Mouse (Mus musculus): ENCODE measurements around the gene Socs1. TPM values are rescaled to one million over a fixed set of nuclear protein-coding genes. Genes with fewer than 3 reads are reported as not detected.

The Socs1 gene
- polyA plus RNA-seq, 1 experiment from 2014 or later = 3.2 TPM

GRCm38 (mm10) chr16:10783451-10783850, 1.9 kb downstream of the Socs1 start:
- H3K4me1 ChIP-seq (replicated peaks; ENCODE audit: control insufficient read depth, insufficient read depth, low read length) = peaks cover 22% of the 10 kb centered on the region
- H3K9ac ChIP-seq (ENCODE audit: low read depth, low read length) = no peak overlapping the region
- no peak for ATAC-seq (replicated peaks; ENCODE audit: low FRiP score)
- H3K4me2 ChIP-seq = peak overlapping the region; percentile 100
- peak overlapping the region; percentile 65 for H3K4me3 ChIP-seq (ENCODE audit: low read depth, low read length)
- H3K36me3 ChIP-seq (ENCODE audit: control insufficient read depth, insufficient read depth, low read length) = no peaks in the 10 kb centered on the region
- H3K9me3 ChIP-seq (ENCODE audit: control insufficient read depth, low read length) = no peaks in the 10 kb centered on the region
- 47% methylated on average over 8 of the region's 8 CpGs for WGBS
- H3K27me3 ChIP-seq (replicated peaks; ENCODE audit: control insufficient read depth, insufficient read depth, low read length) = peaks cover 27% of the 10 kb centered on the region
- no peak for DNase-seq (ENCODE audit: low spot score)
- H3K27ac ChIP-seq (ENCODE audit: low read depth, low read length) = no peak overlapping the region

DNA sequence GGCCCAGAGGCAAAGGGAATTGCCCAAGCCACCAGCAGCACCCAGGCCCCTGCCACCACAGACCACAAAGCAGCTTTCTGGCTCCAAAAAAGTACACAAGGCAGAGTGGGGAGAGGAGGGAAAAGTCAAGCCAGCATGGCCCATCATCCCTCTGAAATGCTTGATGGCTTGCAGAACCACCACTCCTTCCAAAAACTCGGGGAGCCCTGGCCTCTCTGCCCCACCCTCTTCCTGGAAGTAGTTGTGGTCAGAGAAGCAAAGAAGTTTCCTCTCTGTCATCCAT, 2.2 kb downstream of the Socs1 start:
- peak overlapping the region; percentile 100 for H3K4me2 ChIP-seq
- H3K4me3 ChIP-seq (ENCODE audit: low read depth, low read length) = no peak overlapping the region
- no peak overlapping the region for H3K9ac ChIP-seq (ENCODE audit: low read depth, low read length)
- H3K9me3 ChIP-seq (ENCODE audit: control insufficient read depth, low read length) = no peaks in the 10 kb centered on the region
- DNase-seq (ENCODE audit: low spot score) (no peak), ATAC-seq (replicated peaks; ENCODE audit: low FRiP score) (no peak)
- WGBS = 20% methylated on average over 1 of the region's 1 CpGs
- peaks cover 27% of the 10 kb centered on the region for H3K27me3 ChIP-seq (replicated peaks; ENCODE audit: control insufficient read depth, insufficient read depth, low read length)
- H3K36me3 ChIP-seq (ENCODE audit: control insufficient read depth, insufficient read depth, low read length) = no peaks in the 10 kb centered on the region
- no peak overlapping the region for H3K27ac ChIP-seq (ENCODE audit: low read depth, low read length)
- peaks cover 22% of the 10 kb centered on the region for H3K4me1 ChIP-seq (replicated peaks; ENCODE audit: control insufficient read depth, insufficient read depth, low read length)

- H3K27me3 ChIP-seq (replicated peaks; ENCODE audit: control insufficient read depth, insufficient read depth, low read length) = peaks cover 27% of the 10 kb centered on the region
- no peak overlapping the region for H3K9ac ChIP-seq (ENCODE audit: low read depth, low read length)
- WGBS = 42% methylated on average over 6 of the region's 6 CpGs
- peaks cover 24% of the 10 kb centered on the region for H3K4me1 ChIP-seq (replicated peaks; ENCODE audit: control insufficient read depth, insufficient read depth, low read length)
- no peak overlapping the region; the same call in 1 of the 2 replicates for H3K27ac ChIP-seq (ENCODE audit: low read depth, low read length)
- ATAC-seq (replicated peaks; ENCODE audit: low FRiP score) = no peak
- no peaks in the 10 kb centered on the region for H3K36me3 ChIP-seq (ENCODE audit: control insufficient read depth, insufficient read depth, low read length)
- H3K4me2 ChIP-seq = peak overlapping the region; percentile 100
- H3K4me3 ChIP-seq (ENCODE audit: low read depth, low read length) = no peak overlapping the region
- no peaks in the 10 kb centered on the region for H3K9me3 ChIP-seq (ENCODE audit: control insufficient read depth, low read length)
- DNase-seq (ENCODE audit: low spot score) = no peak
Measured at GRCm38 (mm10) chr16:10782377-10783151, 2.8 kb downstream of the Socs1 start.

- ATAC-seq (replicated peaks; ENCODE audit: low FRiP score) (no peak), DNase-seq (ENCODE audit: low spot score) (no peak)
- Histone ChIP-seq H3K27ac (ENCODE audit: low read depth, low read length) (no peak overlapping the region), H3K4me3 (ENCODE audit: low read depth, low read length) (no peak overlapping the region), H3K9ac (ENCODE audit: low read depth, low read length) (no peak overlapping the region), H3K9me3 (ENCODE audit: control insufficient read depth, low read length) (no peaks in the 10 kb centered on the region), H3K36me3 (ENCODE audit: control insufficient read depth, insufficient read depth, low read length) (no peaks in the 10 kb centered on the region), H3K27me3 (replicated peaks; ENCODE audit: control insufficient read depth, insufficient read depth, low read length) (peaks cover 27% of the 10 kb centered on the region), H3K4me1 (replicated peaks; ENCODE audit: control insufficient read depth, insufficient read depth, low read length) (peaks cover 23% of the 10 kb centered on the region), H3K4me2 (no peak overlapping the region; the same call in 1 of the 2 replicates)
- WGBS = 51% methylated on average over 9 of the region's 9 CpGs
Measured at GRCm38 (mm10) chr16:10781862-10782371, 3.4 kb downstream of the Socs1 start.

- DNase-seq (ENCODE audit: low spot score) (no peak), ATAC-seq (replicated peaks; ENCODE audit: low FRiP score) (no peak)
- Histone ChIP-seq H3K4me1 (replicated peaks; ENCODE audit: control insufficient read depth, insufficient read depth, low read length) (peaks cover 20% of the 10 kb centered on the region), H3K4me3 (ENCODE audit: low read depth, low read length) (no peak overlapping the region), H3K27ac (ENCODE audit: low read depth, low read length) (no peak overlapping the region), H3K27me3 (replicated peaks; ENCODE audit: control insufficient read depth, insufficient read depth, low read length) (peaks cover 27% of the 10 kb centered on the region), H3K9me3 (ENCODE audit: control insufficient read depth, low read length) (no peaks in the 10 kb centered on the region), H3K9ac (ENCODE audit: low read depth, low read length) (no peak overlapping the region), H3K4me2 (no peak overlapping the region), H3K36me3 (ENCODE audit: control insufficient read depth, insufficient read depth, low read length) (no peaks in the 10 kb centered on the region)
- 75% methylated on average over 5 of the region's 5 CpGs for WGBS
Measured at GRCm38 (mm10) chr16:10780631-10781120, 4.7 kb downstream of the Socs1 start.

GRCm38 (mm10) chr16:10777579-10778160, 7.7 kb downstream of the Socs1 start:
- Histone ChIP-seq H3K36me3 (ENCODE audit: control insufficient read depth, insufficient read depth, low read length) (no peaks in the 10 kb centered on the region), H3K9me3 (ENCODE audit: control insufficient read depth, low read length) (no peaks in the 10 kb centered on the region), H3K9ac (ENCODE audit: low read depth, low read length) (no peak overlapping the region), H3K4me1 (replicated peaks; ENCODE audit: control insufficient read depth, insufficient read depth, low read length) (peaks cover 13% of the 10 kb centered on the region), H3K27ac (ENCODE audit: low read depth, low read length) (no peak overlapping the region), H3K4me2 (no peak overlapping the region), H3K4me3 (ENCODE audit: low read depth, low read length) (no peak overlapping the region), H3K27me3 (replicated peaks; ENCODE audit: control insufficient read depth, insufficient read depth, low read length) (peaks cover 4% of the 10 kb centered on the region)
- DNase-seq (ENCODE audit: low spot score) = no peak
- no peak for ATAC-seq (replicated peaks; ENCODE audit: low FRiP score)
- 64% methylated on average over 5 of the region's 5 CpGs for WGBS

- Histone ChIP-seq H3K4me2 (no peak overlapping the region), H3K27ac (ENCODE audit: low read depth, low read length) (no peak overlapping the region), H3K4me1 (replicated peaks; ENCODE audit: control insufficient read depth, insufficient read depth, low read length) (peaks cover 16% of the 10 kb centered on the region), H3K4me3 (ENCODE audit: low read depth, low read length) (no peak overlapping the region), H3K27me3 (replicated peaks; ENCODE audit: control insufficient read depth, insufficient read depth, low read length) (no peaks in the 10 kb centered on the region; the same call in 1 of the 2 replicates), H3K9ac (ENCODE audit: low read depth, low read length) (no peak overlapping the region), H3K9me3 (ENCODE audit: control insufficient read depth, low read length) (no peaks in the 10 kb centered on the region), H3K36me3 (ENCODE audit: control insufficient read depth, insufficient read depth, low read length) (no peaks in the 10 kb centered on the region)
- ATAC-seq (replicated peaks; ENCODE audit: low FRiP score) = no peak
- no peak for DNase-seq (ENCODE audit: low spot score)
- WGBS = 52% methylated on average over 7 of the region's 7 CpGs
Measured at GRCm38 (mm10) chr16:10776322-10776721, 9.0 kb downstream of the Socs1 start.

DNA sequence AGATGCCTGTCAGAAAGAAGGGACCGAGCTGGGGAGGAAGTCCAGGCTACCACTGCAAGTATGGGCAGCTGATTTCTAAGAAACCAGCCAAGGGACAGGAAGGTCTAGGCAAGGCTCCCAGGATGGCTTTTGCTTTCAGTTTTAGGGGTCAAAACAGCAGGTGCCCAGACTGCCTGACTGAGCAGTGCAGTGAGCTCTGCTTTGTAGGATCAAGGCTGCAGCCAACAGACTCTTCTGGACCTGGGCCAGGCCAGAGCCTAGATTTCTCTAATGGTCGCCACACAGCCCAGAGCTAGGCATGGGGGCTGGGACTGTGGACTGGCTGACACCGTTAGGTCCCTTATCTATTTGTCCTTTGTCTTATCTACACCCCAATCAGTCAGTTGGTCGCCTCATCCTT, 10.6 kb downstream of the Socs1 start:
- Histone ChIP-seq H3K4me3 (ENCODE audit: low read depth, low read length) (no peak overlapping the region), H3K9ac (ENCODE audit: low read depth, low read length) (no peak overlapping the region), H3K4me2 (no peak overlapping the region), H3K36me3 (ENCODE audit: control insufficient read depth, insufficient read depth, low read length) (no peaks in the 10 kb centered on the region), H3K9me3 (ENCODE audit: control insufficient read depth, low read length) (no peaks in the 10 kb centered on the region), H3K27me3 (replicated peaks; ENCODE audit: control insufficient read depth, insufficient read depth, low read length) (no peaks in the 10 kb centered on the region; the same call in 1 of the 2 replicates), H3K4me1 (replicated peaks; ENCODE audit: control insufficient read depth, insufficient read depth, low read length) (peaks cover 27% of the 10 kb centered on the region), H3K27ac (ENCODE audit: low read depth, low read length) (no peak overlapping the region)
- ATAC-seq (replicated peaks; ENCODE audit: low FRiP score) (no peak), DNase-seq (ENCODE audit: low spot score) (no peak)
- WGBS = 23% methylated on average over 4 of the region's 4 CpGs
